Mouse (Mus musculus) thymus, postnatal 14 days (tissue): ENCODE measurements around the gene Dph1.

Experiments used
- DNase-seq: peaks from one replicate; pipeline ENCODE4 v3.0.0; 2021

The Dph1 gene

GRCm38 (mm10) chr11:75131300-75131699 lies 59.7 kb downstream of the Dph1 start:
- DNase-seq, result no peak

GRCm38 (mm10) chr11:75129481-75129880 lies 61.6 kb downstream of the Dph1 start:
- DNase-seq, result no peak
